Mouse (Mus musculus) regulatory T cell (primary cell): ENCODE measurements at regions not wholly inside any gene's neighbourhood (a gene's known extent, or its start where the extent isn't known, plus 50 kb on each side); places are given as distances from the start of the nearest gene placed in this dataset.

ENCODE experiments used
- in situ Hi-C: fragments of 300-600 bp; cut with MboI, MseI; formaldehyde crosslinking; loops from one replicate; pipeline ENCODE4 v1.15.1; 2025; ENCODE audit warnings: high pct_unique_total_duplicates

GRCm38 (mm10) chr2:11853210-11853973 is 75.7 kb downstream of the Ankrd16 start:
- in situ Hi-C loops, result no loop called here

GRCm38 (mm10) chr2:11869983-11870382 is 92.3 kb downstream of the Ankrd16 start:
- in situ Hi-C loops, result loop anchor here (10.0 kb wide), 2 partner anchors 295 to 1735 kb away; no protein-coding TSS in a partner anchor

- in situ Hi-C loops, result no loop called here
Measured at GRCm38 (mm10) chr2:11880005-11880404, 102.3 kb downstream of the Ankrd16 start.

- in situ Hi-C loops, result loop anchor here (5.0 to 10.0 kb wide), 2 partner anchors 93 to 1740 kb away; no protein-coding TSS in a partner anchor
Measured at GRCm38 (mm10) chr2:11894792-11895568, 117.3 kb downstream of the Ankrd16 start.

- in situ Hi-C loops, result loop anchor here (5.0 to 10.0 kb wide), 2 partner anchors 98 to 1735 kb away; no protein-coding TSS in a partner anchor
Measured at GRCm38 (mm10) chr2:11899698-11900660, 122.3 kb downstream of the Ankrd16 start.

GRCm38 (mm10) chr2:11914782-11915181 is 137.1 kb downstream of the Ankrd16 start:
- in situ Hi-C loops, result no loop called here

- in situ Hi-C loops, result no loop called here
Measured at GRCm38 (mm10) chr2:11917373-11917772, 139.7 kb downstream of the Ankrd16 start.

GRCm38 (mm10) chr2:11918070-11918469 is 140.4 kb downstream of the Ankrd16 start:
- in situ Hi-C loops, result no loop called here

GRCm38 (mm10) chr2:11960777-11961176 is 183.1 kb downstream of the Ankrd16 start:
- in situ Hi-C loops, result loop anchor here (10.0 kb wide), 1 partner anchor 486 kb away; no protein-coding TSS in a partner anchor

- in situ Hi-C loops, result loop anchor here (10.0 kb wide), 1 partner anchor 491 kb away; no protein-coding TSS in a partner anchor
Measured at GRCm38 (mm10) chr2:11965374-11965773, 187.7 kb downstream of the Ankrd16 start.

- in situ Hi-C loops, result loop anchor here (10.0 kb wide), 1 partner anchor 492 kb away; no protein-coding TSS in a partner anchor
Measured at GRCm38 (mm10) chr2:11967001-11967400, 189.3 kb downstream of the Ankrd16 start.

GRCm38 (mm10) chr2:11971972-11972371 is 194.3 kb downstream of the Ankrd16 start:
- in situ Hi-C loops, result no loop called here

GRCm38 (mm10) chr2:12001938-12002899 is 224.5 kb downstream of the Ankrd16 start:
- in situ Hi-C loops, result loop anchor here (5.0 kb wide), 1 partner anchor 305 kb away; no protein-coding TSS in a partner anchor

- in situ Hi-C loops, result loop anchor here (5.0 kb wide), 1 partner anchor 303 kb away; no protein-coding TSS in a partner anchor
Measured at GRCm38 (mm10) chr2:12004330-12004729, 226.7 kb downstream of the Ankrd16 start.

- in situ Hi-C loops, result no loop called here
Measured at GRCm38 (mm10) chr2:12007201-12007600, 229.5 kb downstream of the Ankrd16 start.

GRCm38 (mm10) chr2:12011441-12011840 is 233.8 kb downstream of the Ankrd16 start:
- in situ Hi-C loops, result no loop called here

GRCm38 (mm10) chr2:12019607-12020006 is 241.9 kb downstream of the Ankrd16 start:
- in situ Hi-C loops, result no loop called here

GRCm38 (mm10) chr2:12023402-12024111 is 245.9 kb downstream of the Ankrd16 start:
- in situ Hi-C loops, result no loop called here

- in situ Hi-C loops, result no loop called here
Measured at GRCm38 (mm10) chr2:12026220-12026619, 248.5 kb downstream of the Ankrd16 start.
